Mouse (Mus musculus) heart, postnatal 36 days (tissue): ENCODE results near the gene Tmem176a. TPM values are rescaled to one million over a fixed set of nuclear protein-coding genes. Genes with fewer than 3 reads are reported as not detected.
"Not testable (repeated sequence)": the region's sequence is repeated elsewhere in the genome, so short reads cannot be mapped to it uniquely, and the experiment has no call there.

Source experiments
- DNase-seq, 2 experiments: peaks; one replicate each; pipeline ENCODE4 v3.0.0; 2021 to 2022
- intact Hi-C: fragments of 180-260 bp; cut with DNase I; formaldehyde crosslinking; loops from one replicate; pipeline ENCODE4 v1.15.1; 2025
- total RNA-seq, 2 experiments: library from RNA; stranded (reverse); gene quantifications; 2 replicates each; pipeline ENCODE4 v1.2.3; 2021

Gene Tmem176a
- 10 to 100 TPM; 19.8 to 20.0 TPM for total RNA-seq

GRCm38 (mm10) chr6:48840371-48840969 lies at the start of gene Tmem176a:
TSS of gene Tmem176a (plus strand) at chr6:48840919.
- peak; percentile 55 to 57 for DNase-seq
- intact Hi-C loops = loop anchor here (2.0 kb wide), 1 partner anchor 18 kb away; no protein-coding TSS in a partner anchor

- no peak for DNase-seq
- intact Hi-C loops = no loop called here
These were observed 38.8 kb upstream of the Tmem176a start for GRCm38 (mm10) chr6:48801897-48802296.

- DNase-seq = no peak
- intact Hi-C loops = no loop called here
These were observed 37.2 kb upstream of the Tmem176a start for GRCm38 (mm10) chr6:48803406-48804051.

GRCm38 (mm10) chr6:48804346-48804745 lies 36.4 kb upstream of the Tmem176a start:
- intact Hi-C loops = no loop called here

GRCm38 (mm10) chr6:48806746-48807145 lies 34.0 kb upstream of the Tmem176a start:
- no peak for DNase-seq
- intact Hi-C loops = no loop called here

More at GRCm38 (mm10) chr6:48804346-48804745, 36.4 kb upstream of the Tmem176a start:
- DNase-seq = no peak

GRCm38 (mm10) chr6:48809494-48810219 lies 31.1 kb upstream of the Tmem176a start:
- no peak for DNase-seq
- intact Hi-C loops = no loop called here

GRCm38 (mm10) chr6:48815013-48815412 lies 25.7 kb upstream of the Tmem176a start:
- intact Hi-C loops = loop anchor here (5.0 kb wide), 1 partner anchor 97 kb away; no protein-coding TSS in a partner anchor
- DNase-seq = no peak

GRCm38 (mm10) chr6:48817815-48818214 lies 22.9 kb upstream of the Tmem176a start:
- DNase-seq = peak; percentile 72 to 75
- intact Hi-C loops = loop anchor here (1.0 to 5.0 kb wide), 4 partner anchors 40 to 173 kb away; no protein-coding TSS in a partner anchor

GRCm38 (mm10) chr6:48821991-48822785 lies 18.5 kb upstream of the Tmem176a start:
- DNase-seq, intact Hi-C loops: not testable (repeated sequence)

- DNase-seq = no peak
- intact Hi-C loops = no loop called here
These were observed 15.7 kb upstream of the Tmem176a start for GRCm38 (mm10) chr6:48825016-48825415.

- intact Hi-C loops = no loop called here
These were observed 11.7 kb upstream of the Tmem176a start for GRCm38 (mm10) chr6:48828976-48829375.

GRCm38 (mm10) chr6:48829651-48830050 lies 11.1 kb upstream of the Tmem176a start:
- intact Hi-C loops = no loop called here
- DNase-seq = no peak

More at GRCm38 (mm10) chr6:48828976-48829375, 11.7 kb upstream of the Tmem176a start:
- no peak for DNase-seq

- no peak for DNase-seq
- intact Hi-C loops = no loop called here
These were observed 10.5 kb upstream of the Tmem176a start for GRCm38 (mm10) chr6:48830241-48830640.

- DNase-seq = no peak
- intact Hi-C loops = no loop called here
These were observed 9.6 kb upstream of the Tmem176a start for GRCm38 (mm10) chr6:48831141-48831540.

GRCm38 (mm10) chr6:48832426-48832825 lies 8.3 kb upstream of the Tmem176a start:
- intact Hi-C loops = no loop called here
- no peak for DNase-seq

- intact Hi-C loops = no loop called here
- DNase-seq = no peak
These were observed 7.2 kb upstream of the Tmem176a start for GRCm38 (mm10) chr6:48833515-48833914.

- intact Hi-C loops = no loop called here
- DNase-seq = no peak
These were observed 5.5 kb upstream of the Tmem176a start for GRCm38 (mm10) chr6:48835241-48835640.

- DNase-seq = no peak
- intact Hi-C loops = no loop called here
These were observed 4.6 kb upstream of the Tmem176a start for GRCm38 (mm10) chr6:48836146-48836545.

- intact Hi-C loops = no loop called here
- no peak for DNase-seq
These were observed 3.2 kb upstream of the Tmem176a start for GRCm38 (mm10) chr6:48837516-48837915.

GRCm38 (mm10) chr6:48838321-48839080 lies 2.2 kb upstream of the Tmem176a start:
- intact Hi-C loops = no loop called here
- DNase-seq = no peak
